Mouse (Mus musculus): ENCODE results near the gene Peak1.
"Not testable (repeated sequence)": the region's sequence is repeated elsewhere in the genome, so short reads cannot be mapped to it uniquely, and the experiment has no call there.

Peak1 gene

DNA sequence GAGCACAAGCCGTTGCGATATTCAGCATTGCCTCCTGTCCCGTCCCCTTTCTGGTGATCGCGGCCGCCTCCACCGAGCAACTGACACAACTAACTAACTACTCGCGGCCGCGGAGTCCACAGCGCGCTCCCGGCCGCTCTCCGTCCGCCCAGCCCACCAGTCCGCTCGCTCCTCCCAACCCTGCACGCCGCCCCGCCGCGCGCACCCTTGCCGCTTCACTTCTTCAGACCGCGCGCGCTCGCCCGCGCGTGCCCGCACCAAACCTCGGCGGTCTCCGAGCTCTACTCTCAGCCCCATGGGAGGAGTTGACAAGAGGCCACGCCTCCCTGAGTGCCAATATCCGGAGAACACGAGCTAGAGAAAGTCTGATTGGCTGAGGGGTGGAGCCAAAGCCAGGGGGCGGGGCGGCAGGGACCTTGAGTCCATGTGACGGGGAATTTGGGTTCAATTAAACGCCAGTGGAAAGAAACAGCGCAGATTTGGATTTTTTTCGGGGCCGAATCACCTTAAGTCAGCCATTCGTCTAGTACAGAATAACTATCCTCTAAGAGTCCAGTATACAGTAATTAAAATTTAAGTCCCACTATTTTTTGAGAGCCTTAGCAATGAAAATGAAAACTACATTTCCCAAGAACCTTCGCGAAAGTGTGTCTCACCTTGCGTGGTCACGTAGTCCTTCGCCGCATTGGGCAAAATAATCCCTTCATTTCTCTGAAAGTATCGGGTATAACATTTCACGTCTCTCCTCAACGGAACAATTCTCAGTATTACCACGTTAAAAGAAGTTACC is at the start of gene Peak1, which contains the start of gene Hmg20a:
Peak1 (minus strand) TSS at position 120 of the 790 bp plus-strand sequence.
Hmg20a (plus strand) TSS at position 662 of the 790 bp plus-strand sequence.
- DNase-seq (ENCODE audit: low read depth, low spot score) = peak; percentile 100

DNA sequence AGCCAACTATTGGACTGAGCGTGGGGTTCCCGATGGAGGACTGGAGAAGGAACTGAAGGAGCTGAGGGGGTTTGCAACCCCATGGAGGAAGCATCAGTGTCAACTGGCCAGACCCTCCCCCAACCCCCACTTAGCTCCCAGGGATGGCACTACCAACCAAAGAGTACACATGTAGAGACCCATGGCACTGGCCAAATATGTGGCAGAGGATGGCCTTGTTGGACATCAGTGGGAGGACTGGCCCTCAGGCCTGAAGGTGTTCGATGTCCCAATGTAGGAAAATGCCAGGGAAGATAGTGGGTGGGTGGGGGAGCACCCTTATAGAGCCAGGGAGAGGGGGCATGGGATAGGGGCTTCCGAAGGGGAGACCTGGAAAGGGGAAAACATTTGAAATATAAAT is 48.4 kb upstream of the Peak1 start:
- DNase-seq (ENCODE audit: low read depth, low spot score) = no peak

DNA sequence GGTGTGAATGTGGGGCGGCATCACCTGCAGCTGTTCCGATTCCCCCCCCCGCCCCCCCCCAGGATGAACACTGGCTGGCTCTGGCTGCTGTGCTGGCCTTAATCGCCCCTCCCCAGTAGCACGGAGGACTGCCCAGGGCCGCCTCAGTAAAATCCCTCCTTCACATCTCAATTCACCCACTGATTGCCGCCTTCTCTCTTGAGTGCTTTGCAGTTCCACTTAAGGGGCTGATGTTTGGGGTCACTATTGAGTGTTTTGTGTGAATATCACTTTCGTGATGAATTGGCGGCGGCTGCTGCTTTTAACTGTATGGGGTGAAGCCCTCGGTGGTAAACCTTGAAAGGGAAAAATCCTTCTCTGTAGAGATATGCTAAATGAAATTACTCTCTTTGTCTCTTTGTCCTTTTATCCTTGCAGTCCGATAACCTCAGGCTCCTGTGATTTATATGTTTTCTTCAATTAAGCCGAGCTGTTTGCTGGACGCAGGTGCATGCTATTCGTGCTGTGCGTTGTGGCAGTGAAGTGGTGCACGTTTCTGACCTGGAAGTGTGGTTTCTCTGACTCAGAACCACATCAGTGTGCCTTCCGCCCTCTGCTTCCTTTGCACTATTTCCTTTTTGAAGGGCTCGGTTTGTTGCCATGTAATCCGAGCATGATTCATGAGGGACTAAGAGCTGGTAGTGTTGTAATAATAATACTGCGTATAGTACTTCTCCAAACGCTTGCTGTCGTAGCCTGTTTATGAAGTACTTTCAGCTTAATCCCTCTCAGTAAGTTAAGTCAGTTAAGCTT is 47.2 kb upstream of the Peak1 start:
- DNase-seq (ENCODE audit: low read depth, low spot score) = no peak

DNA sequence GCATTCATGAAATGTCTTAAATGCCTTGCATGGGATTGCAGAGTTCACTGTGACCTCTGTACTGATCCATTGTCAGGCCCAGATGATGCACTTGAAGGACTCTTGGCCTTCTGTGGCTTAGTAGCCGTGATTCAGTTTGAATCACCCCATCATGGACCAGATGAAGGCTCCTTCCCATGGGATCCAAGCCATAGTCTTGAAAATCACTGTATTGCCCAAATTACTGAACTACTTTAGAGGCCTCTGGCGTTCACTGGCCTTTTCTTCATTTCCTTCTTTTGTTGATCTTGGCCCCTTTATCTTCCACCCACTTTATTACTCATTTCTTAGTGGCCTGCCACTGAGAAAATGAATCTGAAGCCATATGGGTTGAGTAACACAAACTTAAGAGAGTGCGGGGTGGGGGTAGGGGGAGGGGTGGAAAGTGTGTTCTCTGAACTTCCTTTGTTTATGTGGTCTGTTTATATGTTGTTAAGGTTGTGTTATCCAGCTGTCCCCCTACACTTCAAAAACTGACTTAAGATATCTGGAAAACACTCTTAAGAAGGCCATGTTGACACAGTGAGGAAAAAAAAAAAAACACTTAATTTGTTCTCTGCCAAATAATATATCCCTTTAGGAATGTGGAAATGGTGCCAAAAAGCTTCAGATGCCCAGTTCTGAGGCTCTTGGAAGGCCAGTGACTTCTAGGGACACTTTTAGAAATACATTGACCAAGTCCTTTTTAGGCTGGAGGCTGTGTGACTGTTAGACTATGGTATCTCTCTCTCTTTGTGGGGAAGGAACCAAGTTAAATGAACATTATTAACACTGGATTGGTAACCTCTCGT is 46.0 kb upstream of the Peak1 start:
- DNase-seq (ENCODE audit: low read depth, low spot score) = no peak

DNA sequence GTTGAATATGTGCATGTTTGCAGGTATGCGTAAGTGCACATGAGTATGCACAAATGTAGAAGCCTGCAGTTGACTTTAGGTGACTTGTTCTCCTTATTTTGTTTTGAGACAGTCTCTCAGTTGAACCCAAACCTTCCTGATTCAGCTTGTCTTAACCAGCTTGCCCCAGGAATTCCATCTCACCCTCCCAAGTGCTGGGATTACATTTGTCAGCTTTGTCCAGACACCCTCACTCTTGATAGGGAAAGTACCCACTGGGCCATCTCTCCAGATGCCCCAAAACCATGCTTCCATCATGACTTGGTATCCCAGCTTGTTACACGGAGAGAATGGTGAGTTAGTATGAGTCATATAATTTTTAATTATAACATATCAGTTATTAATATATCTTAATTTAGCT is 45.2 kb upstream of the Peak1 start:
- DNase-seq (ENCODE audit: low read depth, low spot score) = no peak

DNA sequence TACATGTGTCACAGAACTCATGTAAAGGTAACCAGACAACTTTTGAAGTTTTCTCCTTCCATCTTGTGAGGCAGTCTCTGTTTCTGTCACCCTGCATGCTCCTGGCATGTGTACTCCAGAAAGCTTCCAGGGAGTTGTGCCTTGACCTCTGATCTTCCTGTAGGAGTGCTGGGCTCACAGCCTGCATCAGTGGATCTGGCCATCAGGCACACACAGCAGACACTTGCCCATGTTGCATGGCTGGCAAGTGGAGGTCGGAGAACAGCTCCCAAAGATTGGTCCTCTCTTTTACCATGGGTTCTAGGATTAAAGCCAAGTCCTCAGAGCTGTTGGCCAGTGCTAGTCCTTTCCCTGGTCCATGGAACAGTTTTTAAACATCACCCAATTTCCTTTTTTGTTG is 44.7 kb upstream of the Peak1 start:
- no peak for DNase-seq (ENCODE audit: low read depth, low spot score)

DNA sequence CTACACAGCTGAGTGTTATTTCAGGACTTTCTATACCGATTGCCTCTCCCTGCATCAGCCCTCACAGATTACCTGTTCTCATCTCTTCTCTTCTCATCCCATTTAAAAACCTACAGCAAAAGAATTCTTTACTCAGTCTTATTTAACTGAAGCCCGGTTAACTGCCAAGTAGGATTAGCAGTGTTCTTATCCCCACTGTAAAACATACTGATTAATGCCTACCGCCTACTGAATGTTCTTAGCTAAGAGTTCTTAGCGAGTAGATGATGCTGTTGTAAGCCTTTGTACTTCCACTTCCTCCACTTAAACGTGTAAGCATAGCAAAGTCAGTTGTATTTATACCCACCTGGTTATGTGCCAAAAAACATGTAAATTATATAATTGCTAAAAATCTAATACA is 43.1 kb upstream of the Peak1 start:
- no peak for DNase-seq (ENCODE audit: low read depth, low spot score)

DNA sequence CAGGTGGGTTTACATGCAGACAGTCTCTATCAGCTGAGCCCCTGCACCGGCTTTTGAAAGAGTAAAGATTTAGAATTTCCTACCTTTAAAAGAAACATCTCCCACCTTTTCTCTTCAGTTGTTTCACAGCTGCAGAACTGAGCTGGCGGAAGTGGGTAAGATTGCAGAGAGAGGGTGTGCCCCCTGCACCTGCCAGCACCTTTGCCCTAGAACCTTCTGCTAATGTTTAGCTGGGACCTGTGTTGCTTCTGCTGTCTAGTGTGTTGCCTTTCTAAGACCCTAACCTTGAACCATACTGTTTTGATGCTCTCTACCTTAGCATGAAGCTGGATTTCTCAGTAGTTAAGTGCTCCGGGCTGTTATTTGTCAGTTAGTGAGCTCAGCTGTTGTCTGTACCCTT is 38.6 kb upstream of the Peak1 start:
- no peak for DNase-seq (ENCODE audit: low read depth, low spot score)

DNA sequence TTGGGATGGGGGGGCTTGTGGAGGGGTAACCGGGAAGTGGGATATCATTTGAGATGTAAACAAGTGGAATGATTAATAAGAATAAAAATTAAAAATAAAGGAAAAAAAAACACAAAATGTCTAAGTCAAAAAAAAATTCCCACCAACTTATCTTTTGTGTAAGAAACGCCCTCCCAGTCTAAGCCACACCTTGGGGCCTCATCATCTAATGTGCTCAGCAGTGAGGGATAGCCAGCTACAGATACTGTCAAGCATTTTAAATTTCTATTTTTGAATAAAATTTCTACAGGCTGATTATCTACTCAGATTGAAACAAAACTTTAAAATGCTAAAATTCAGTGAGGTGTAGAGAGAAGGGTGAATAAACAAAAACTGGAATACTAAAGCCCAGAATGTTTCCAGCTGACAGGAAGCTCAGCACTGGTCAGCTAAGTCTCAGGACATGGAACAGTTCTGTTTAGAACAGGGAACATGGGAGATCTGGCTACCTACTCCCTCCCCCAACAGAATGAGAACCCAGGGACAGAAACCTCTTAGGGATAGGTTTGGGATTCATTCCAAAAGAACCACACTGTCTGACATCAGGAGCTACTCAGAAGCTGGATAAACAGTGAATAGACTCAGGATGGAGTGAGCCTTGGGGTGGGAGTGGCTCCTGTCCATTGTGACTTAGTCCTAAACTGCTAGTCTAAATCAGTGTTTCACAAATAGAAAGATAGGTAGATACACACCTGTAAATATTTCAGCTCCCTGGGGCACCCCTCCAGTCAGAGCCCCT is 35.4 kb upstream of the Peak1 start:
- no peak for DNase-seq (ENCODE audit: low read depth, low spot score)

DNA sequence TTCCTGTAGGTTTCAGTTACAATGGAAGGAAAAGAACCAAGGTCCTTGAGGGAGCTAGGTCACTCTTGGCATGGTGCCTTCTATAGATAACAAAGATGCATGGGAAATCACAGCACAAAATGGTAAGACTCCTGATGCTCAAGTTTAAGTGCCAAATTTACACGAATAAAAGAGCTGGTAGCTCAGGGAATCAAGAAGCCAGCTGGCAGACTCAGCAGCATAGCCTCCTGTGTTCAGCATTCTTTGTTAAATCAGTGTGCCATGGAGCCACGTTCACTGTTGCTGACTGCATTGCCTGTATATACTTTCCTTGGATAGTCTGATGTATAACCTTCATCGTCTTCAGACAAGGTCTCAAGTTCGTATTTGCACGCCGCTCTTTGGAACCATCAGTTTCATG is 33.7 kb upstream of the Peak1 start:
- no peak for DNase-seq (ENCODE audit: low read depth, low spot score)

DNA sequence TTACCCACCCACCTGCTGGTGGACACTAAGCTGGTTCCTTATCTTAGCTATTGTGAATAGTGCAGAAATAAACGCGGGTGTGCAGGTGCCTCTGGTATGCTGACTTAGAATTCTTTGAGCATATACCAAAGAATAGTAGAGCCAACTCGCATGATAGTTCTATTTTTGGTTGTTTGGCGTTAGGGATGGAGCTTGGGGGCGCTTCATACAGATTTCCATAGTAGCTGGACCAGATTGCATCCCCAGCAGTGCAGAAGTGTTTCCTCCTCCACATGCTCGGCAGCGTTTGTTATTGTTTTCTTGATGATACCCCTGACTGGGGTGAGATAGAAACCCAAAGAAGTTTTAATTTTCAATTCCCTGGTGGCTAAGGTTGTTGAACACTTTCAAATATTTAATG is 21.8 kb upstream of the Peak1 start:
- DNase-seq (ENCODE audit: low read depth, low spot score) = no peak

DNA sequence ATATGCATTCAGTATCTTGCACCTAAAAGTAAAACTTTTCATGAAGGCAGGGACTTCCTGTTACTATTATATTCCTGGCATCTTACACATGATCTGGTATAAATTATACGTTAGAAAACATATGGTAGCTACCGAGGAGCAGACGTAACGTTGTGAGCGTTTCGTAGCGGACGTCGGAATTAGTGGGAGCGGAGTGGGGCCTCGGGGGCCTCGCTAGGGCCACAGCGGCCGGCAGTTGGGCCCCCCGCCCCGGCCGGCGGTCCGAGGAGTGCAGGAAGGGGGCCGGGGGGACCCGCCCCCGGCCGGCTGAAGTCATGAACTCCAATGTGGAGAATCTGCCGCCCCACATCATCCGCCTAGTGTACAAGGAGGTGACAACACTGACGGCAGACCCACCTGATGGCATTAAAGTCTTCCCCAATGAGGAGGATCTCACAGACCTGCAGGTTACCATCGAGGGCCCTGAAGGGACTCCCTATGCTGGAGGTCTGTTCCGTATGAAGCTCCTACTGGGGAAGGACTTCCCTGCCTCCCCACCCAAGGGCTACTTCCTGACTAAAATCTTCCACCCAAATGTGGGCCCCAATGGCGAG is 19.5 kb upstream of the Peak1 start:
- not testable (repeated sequence) for DNase-seq (ENCODE audit: low read depth, low spot score)

DNA sequence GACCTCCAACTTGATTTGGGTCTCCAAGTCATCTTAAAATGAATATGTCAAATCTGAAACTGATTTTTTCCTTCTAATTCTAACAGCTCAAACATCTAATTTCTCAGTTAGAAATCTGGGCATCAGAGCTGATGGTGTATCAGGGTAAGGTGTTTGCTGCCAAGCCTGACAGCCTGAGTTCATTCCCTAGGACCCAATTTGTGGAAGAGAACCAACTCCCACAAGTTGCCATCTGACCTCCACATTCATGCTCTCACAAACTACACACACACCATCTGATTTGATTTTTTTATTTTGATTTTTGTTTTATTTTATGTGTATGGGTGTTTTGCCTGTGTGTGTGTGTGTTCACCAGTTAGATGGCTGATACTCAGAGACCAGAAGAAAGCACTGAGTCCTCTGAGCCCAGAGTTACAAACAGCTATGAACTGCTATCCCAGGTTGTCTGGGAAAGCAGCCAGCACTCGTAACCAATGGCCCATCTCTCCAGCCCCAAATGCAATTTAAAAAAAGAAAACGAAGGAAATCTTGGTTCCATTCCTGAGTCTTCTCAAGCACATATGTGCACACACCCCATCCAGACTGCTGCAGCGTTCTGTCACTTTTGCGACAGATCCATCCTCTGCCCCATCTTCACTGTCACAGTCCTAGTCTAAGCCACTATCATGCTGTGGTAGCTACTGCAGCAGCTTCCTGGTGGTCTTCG is 18.1 kb upstream of the Peak1 start:
- DNase-seq (ENCODE audit: low read depth, low spot score) = no peak

DNA sequence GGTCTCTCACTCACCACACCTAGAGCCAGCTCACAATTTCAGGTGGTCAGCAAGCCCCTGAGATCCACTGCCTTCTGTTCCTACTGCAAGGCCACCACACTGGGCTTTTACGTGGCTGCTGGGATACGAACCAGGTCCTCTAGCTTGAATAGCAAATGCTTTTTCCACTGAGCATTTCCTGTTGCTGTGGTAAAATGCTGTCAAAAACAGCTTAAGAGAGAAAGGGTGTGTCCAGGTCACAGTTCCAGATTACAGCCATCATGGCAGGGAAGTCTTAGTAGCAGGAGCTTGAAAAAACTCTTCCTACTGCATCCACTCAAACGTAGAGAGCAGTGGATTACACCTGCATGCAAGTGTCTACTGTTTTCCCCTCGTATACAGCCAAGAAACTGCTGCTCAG is 7.0 kb upstream of the Peak1 start:
- no peak for DNase-seq (ENCODE audit: low read depth, low spot score)

DNA sequence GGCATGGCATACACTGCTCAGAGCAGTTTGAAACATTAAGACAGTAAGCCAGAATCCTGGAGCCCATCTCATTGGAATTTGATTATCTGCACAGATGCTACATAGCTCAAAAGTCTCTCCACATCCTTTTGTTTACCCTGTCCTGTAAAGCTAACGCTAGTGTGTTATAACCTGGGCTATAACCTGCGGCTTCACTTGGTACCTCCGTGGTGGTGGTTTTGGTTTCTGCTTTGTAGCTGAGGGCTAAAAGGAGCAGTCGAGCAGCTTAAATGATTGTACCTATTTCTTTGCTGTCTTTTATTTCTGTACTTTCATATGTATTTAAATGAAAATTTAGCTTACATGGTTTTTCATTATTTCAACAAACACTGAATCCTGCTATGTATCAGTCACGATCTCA is 4.1 kb upstream of the Peak1 start:
- no peak for DNase-seq (ENCODE audit: low read depth, low spot score)

DNA sequence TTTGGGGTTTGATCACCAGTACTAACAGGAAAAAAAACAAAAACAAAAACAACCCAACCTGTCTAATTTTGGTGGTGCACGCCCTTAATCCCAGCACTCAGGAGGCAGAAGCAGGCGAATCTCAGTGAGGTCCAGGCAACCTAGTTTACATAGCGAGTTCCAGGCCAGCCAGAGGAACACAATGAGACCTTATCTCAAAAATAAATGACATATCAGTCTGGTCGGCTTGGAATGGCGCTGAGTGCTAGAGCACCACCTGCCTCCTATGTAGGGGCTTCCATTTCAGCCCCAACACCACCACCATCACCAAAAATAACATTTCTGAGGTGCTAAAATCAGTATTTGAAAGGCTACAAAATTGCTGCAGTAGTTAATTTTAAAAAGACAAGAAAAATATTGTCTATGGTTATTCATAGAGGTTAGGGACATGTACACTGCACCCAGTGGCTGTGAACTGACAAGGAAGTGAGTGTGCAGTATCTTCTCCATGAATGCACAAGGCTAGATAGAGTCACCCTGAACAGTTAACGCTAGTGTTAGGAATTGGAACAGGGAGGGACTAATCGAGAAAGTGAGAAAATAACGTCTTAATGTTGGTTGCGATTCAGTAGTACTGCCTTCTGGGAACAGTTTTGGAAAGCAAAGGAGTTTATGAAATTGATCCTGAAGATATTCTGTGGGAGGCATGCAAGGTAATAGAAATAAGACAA is 3.2 kb upstream of the Peak1 start:
- DNase-seq (ENCODE audit: low read depth, low spot score) = no peak

DNA sequence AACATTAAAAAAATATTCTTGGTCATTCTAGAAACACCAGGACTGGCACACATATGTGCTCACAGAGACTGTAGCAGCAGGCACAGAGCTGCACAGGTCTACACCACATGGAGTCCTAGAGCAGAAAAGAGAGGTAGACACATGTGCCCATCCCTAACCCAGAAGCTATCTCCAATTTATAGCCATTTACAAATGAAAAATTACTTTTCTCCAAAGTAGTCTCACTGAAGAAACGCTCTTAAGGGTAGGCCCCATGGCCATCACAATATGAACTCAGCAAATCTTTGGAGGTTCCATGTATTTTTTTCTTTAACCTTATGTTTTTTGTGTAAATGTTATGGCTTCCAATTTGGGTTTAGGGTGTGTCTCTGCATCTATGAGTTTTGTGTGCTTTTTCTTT is 2.4 kb upstream of the Peak1 start:
- DNase-seq (ENCODE audit: low read depth, low spot score) = no peak

DNA sequence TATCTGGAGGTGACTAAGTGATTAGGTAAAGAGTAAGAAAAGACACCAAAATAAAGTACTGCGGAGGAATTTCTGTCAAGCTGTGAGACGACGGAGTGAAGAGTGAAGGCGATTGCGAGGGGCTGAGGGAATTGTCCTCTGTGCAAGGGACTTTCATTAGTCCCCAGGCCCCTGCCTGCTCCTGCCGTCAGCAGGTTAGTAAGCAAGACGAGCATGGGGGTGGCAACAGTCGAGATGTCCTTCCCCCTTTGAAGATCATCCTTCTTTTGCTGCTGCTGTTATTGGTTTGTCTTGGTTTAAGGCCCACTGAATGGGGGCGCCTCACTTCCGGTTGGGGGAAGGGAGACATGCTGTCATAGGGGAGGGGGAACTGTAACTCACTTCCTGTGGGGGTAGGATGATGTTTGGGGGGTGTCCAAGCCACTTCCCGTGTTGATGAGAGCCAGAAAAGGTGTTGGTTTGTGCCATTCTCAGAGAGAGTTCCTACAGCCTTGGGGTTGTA is 922 bp upstream of the Peak1 start:
- no peak for DNase-seq (ENCODE audit: low read depth, low spot score)

DNA sequence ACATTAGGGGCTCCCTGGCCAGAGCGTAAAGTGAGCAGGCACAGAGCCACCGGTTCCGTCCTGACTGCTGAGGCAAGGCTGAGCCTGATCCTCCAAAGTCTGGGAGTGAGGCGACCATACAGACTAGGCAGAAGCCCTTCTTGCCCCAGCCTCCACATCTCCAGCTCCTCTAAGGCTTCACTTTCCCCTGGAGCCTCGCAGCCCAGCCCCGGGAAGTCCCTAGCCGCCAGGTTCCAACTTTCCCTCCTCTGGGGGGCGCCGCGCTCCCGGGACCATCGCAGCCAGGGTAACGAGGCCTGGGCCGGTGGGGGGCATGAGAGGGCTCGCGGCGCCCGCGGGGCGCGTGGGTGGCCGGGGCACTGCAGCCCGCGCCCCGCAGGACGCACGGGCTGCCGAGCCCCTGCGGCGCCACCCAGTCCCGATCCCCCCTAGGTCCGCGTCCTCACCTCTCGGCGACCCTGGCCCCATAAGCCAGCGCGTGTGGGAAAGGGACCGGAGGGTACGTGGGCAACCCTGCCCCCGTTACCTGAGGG is 386 bp downstream of the Peak1 start:
- peak; percentile 20 for DNase-seq (ENCODE audit: low read depth, low spot score)
